Mouse (Mus musculus) limb, embryonic 14.5 days (tissue): Measurements from ENCODE around the gene Polr2a. TPM values are rescaled to one million over a fixed set of nuclear protein-coding genes. Genes with fewer than 3 reads are reported as not detected.

Experiments
- ATAC-seq: fragments of 200-750 bp; cut with Nextera tagmentation; 2 replicates; pipeline ENCODE4 v1.8.0; 2017; ENCODE audit warnings: low read depth, moderate number of reproducible peaks, moderate TSS enrichment; ENCODE audit not compliant: low FRiP score
- DNase-seq: peaks from one replicate; pipeline ENCODE4 v3.0.0-alpha.2; 2015; ENCODE audit warnings: low spot score
- H3K27ac ChIP-seq: fragments of 300-500 bp; sonication (generic); replicated peaks from 2 replicates; pipeline ENCODE4 v1.5.1; 2014; ENCODE audit warnings: low read depth, mild to moderate bottlenecking, low read length, moderate library complexity, mixed read lengths
- H3K27me3 ChIP-seq: fragments of 300-500 bp; sonication (generic); 2 replicates; pipeline ENCODE4 v1.6.1; 2014; ENCODE audit warnings: low read length, mixed read lengths; ENCODE audit not compliant: control insufficient read depth, insufficient read depth
- H3K36me3 ChIP-seq: fragments of 300-500 bp; sonication (generic); 2 replicates; pipeline ENCODE4 v1.6.1; 2014; ENCODE audit warnings: mild to moderate bottlenecking, low read length, moderate library complexity, mixed read lengths; ENCODE audit not compliant: control insufficient read depth, insufficient read depth
- H3K4me1 ChIP-seq: fragments of 300-500 bp; sonication (generic); 2 replicates; pipeline ENCODE4 v1.6.1; 2014; ENCODE audit warnings: antibody characterized with exemption, low read length, mixed read lengths; ENCODE audit not compliant: control insufficient read depth, insufficient read depth
- H3K4me2 ChIP-seq: fragments of 300-500 bp; sonication (generic); replicated peaks from 2 replicates; pipeline ENCODE4 v1.6.1; 2014; ENCODE audit warnings: low read depth, mild to moderate bottlenecking, low read length, moderate library complexity; ENCODE audit not compliant: severe bottlenecking
- H3K4me3 ChIP-seq: fragments of 300-500 bp; sonication (generic); replicated peaks from 2 replicates; pipeline ENCODE4 v1.5.1; 2014; ENCODE audit warnings: low read length
- H3K9ac ChIP-seq: fragments of 300-500 bp; sonication (generic); 2 replicates; pipeline ENCODE4 v1.6.1; 2014; ENCODE audit warnings: mild to moderate bottlenecking, low read depth, low read length, moderate library complexity; ENCODE audit not compliant: severe bottlenecking
- H3K9me3 ChIP-seq: fragments of 300-500 bp; sonication (generic); 2 replicates; pipeline ENCODE4 v1.6.1; 2016; ENCODE audit warnings: low read length; ENCODE audit not compliant: control insufficient read depth
- POLR2A ChIP-seq: fragments of 200-500 bp; IDR thresholded peaks from 2 replicates; pipeline ENCODE4 v1.8.0; 2012; ENCODE audit warnings: inconsistent platforms, mild to moderate bottlenecking, moderate library complexity, borderline replicate concordance; ENCODE audit not compliant: insufficient read depth, insufficient read length; ENCODE audit errors: extremely low read depth
- WGBS: fragments of 180-500 bp; shearing (Covaris S2); extraction: QIAGEN DNeasy Blood & Tissue Kit; methylation state at CpG from one replicate; pipeline ENCODE4 v1.1.7; 2014; 5-methylcytosine and 5-hydroxymethylcytosine counted together
- polyA plus RNA-seq, 2 experiments: library from polyadenylated mRNA; depleted of rRNA in 1 of 2; stranded (reverse) in 1 of 2; unstranded in 1 of 2; fragments of >200 nt; fragmentation: Nextera tagmentation in 1 of 2; extraction: Ambion mirVana in 1 of 2; gene quantifications; 2 replicates each; pipeline versions ENCODE4 v1.2.1 to v1.2.3; 2012 to 2014

Gene Polr2a
- polyA plus RNA-seq, 2 experiments = 40.7 to 76.6 TPM

DNA sequence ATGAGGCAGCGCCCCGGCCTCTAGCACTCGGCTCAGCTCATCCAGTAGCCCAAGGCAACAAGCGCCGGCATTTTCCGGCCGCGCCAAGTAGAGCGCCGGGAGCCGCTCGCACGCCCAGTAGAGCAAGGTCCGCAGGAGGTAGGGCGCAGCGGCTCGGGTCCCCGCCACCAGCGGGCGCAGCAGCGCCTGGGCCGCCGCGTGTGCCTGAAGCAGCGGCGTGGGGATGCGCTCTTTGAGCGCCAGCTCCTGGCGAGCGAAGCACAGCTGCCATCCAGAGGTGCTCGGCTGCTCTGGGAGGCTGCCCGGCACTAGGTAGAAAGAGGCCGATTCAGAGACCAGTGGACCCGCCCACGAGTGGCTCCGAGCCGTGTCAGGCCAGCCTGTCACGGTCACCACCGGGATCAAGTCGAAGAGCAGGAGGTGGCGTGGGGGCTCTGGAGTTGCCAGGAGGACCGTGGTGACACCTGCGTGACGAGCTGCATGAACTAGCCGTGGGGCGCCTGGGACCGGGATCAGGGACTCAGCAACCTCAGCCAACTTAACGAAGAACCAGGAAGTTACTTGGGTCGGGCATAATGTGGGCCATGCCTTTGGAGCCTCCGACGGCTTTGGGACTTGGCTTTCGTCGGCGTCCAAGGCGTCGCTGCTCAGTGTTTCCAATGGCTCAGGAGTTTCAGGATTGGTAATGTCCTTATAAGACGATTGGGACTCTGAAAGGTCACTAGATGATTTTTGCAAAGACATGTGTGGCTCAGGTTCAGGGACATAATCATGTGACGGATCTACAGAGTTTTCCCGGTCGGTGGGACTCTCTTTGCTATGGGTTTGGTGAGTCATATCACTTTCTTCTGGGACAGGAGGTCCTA, 45.6 kb upstream of the Polr2a start:
- H3K9ac ChIP-seq = peak overlapping the region; percentile 44
- peaks cover 47% of the 10 kb centered on the region for H3K27me3 ChIP-seq
- no peak for TF ChIP-seq POLR2A
- H3K4me1 ChIP-seq = peaks cover 53% of the 10 kb centered on the region
- H3K4me2 ChIP-seq = peak overlapping the region; percentile 94
- H3K36me3 ChIP-seq = no peaks in the 10 kb centered on the region
- no peak overlapping the region for H3K27ac ChIP-seq
- no peaks in the 10 kb centered on the region for H3K9me3 ChIP-seq
- peak; percentile 74 for DNase-seq
- 2% methylated on average over 55 of the region's 60 CpGs for WGBS
- peak; percentile 38; the same call in 1 of the 2 replicates for ATAC-seq
- H3K4me3 ChIP-seq = peak overlapping the region; percentile 61

DNA sequence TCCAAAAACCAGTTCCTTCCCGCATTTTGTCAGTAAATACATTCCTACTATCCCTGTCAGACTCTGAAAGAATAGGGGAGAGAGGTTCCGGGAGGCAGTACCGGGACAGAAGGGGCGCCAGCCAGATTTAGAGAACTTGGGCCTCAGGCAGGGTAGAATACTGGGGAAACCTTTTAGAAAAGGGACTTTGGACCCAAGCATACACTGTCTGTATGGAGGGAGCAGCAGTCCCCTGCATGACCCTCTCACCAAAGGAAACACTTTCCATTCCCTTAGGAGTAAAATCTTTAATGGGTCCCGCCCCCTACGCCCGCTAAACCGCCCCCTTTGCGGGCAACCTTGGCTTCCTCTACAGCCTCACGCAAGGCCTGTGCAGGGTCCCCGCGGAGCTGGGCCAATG, 44.9 kb upstream of the Polr2a start:
- H3K27ac ChIP-seq = no peak overlapping the region
- under 1% methylated on average over 12 of the region's 12 CpGs for WGBS
- peaks cover 47% of the 10 kb centered on the region for H3K27me3 ChIP-seq
- ATAC-seq (0 out of 2 replicates have a peak, but pooled peaks have one; percentile 0), DNase-seq (no peak)
- H3K4me2 ChIP-seq = peak overlapping the region; percentile 94
- no peaks in the 10 kb centered on the region for H3K36me3 ChIP-seq
- peak overlapping the region; percentile 44 for H3K9ac ChIP-seq
- no peaks in the 10 kb centered on the region for H3K9me3 ChIP-seq
- no peak for TF ChIP-seq POLR2A
- peak overlapping the region; percentile 61 for H3K4me3 ChIP-seq
- H3K4me1 ChIP-seq = peaks cover 53% of the 10 kb centered on the region

- WGBS = 1% methylated on average over 33 of the region's 33 CpGs
- Histone ChIP-seq H3K27ac (no peak overlapping the region), H3K9ac (peak overlapping the region; percentile 56), H3K4me1 (peaks cover 53% of the 10 kb centered on the region), H3K4me2 (peak overlapping the region; percentile 94), H3K4me3 (peak overlapping the region; percentile 61), H3K36me3 (no peaks in the 10 kb centered on the region), H3K9me3 (no peaks in the 10 kb centered on the region), H3K27me3 (peaks cover 47% of the 10 kb centered on the region)
- peak; percentile 37; the same call in 1 of the 2 replicates for ATAC-seq
- no peak for TF ChIP-seq POLR2A
- DNase-seq = peak; percentile 73
These were observed 44.2 kb upstream of the Polr2a start for GRCm38 (mm10) chr11:69802648-69803105.

DNA sequence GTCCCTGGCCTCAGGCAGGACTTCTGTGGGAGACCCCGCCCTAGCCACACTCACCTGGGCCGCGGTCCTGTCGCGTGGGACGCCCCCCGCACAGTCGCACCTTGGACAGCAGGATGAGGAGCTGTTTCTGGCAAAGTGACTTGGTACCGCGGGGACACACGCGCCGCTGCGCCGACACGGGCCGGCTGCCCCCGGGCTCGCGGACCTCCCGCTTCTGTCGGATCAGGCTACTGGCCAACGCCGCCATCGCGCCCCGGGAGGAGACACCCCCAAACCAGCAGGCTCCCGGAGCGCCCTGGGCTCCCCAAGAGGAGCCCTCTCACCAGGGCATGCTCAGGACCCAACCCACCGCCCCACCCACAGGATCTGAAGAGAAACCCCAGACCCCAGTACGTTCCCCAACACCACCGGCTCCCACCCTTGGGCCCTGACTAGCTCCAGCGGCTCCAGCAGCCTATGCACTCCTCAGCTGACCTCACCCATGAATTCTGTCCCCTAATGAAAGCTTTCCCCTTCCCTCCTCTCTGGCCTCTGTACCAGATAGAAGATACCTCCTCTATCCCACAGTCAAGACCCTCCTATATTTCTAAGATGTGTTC, 43.0 kb upstream of the Polr2a start, which contains the start of gene Fgf11:
Gene Fgf11, minus strand, starts transcription at position 479 of the 599 bp plus-strand sequence.
- Histone ChIP-seq H3K27ac (peak within 1 kb of the TSS; percentile 74), H3K4me3 (peak within 1 kb of the TSS; percentile 61), H3K9ac (peak within 1 kb of the TSS; percentile 57), H3K4me2 (peak within 1 kb of the TSS; percentile 94), H3K9me3 (no peaks in the 10 kb centered on the region), H3K4me1 (peaks cover 53% of the 10 kb centered on the region), H3K27me3 (peaks cover 47% of the 10 kb centered on the region), H3K36me3 (no peaks in the 10 kb centered on the region)
- TF ChIP-seq POLR2A = no peak
- WGBS = under 1% methylated on average over 33 of the region's 33 CpGs
- no peak for ATAC-seq
- DNase-seq = no peak
